ENCODE assay signal across 16 mouse cellular contexts in genomic region chr5:139949363-139949762, GRCm38 (mm10). TPM values are rescaled to one million over a fixed set of nuclear protein-coding genes. Genes with fewer than 3 reads are reported as not detected.
A peak's percentile ranks its signal among the peaks of the same experiment; 100 is the strongest.
DNase-seq lines count a peak whose midpoint lies in the region; ATAC-seq lines count a peak whose summit lies in the region.
"Had no signal": no experiment of that assay in that cellular context is flagged by ENCODE, and none has a peak within 500 bp of the region (broad histone marks: within the 10 kb centered on the region; RNA-seq: fewer than 3 reads in every experiment).

No protein-coding gene starts in this region.

- H3K27me3 ChIP-seq in neural tube, embryonic 11.5 days (ENCODE audit: control insufficient read depth, insufficient read depth, low read length): no peaks in the 10 kb centered on the region
- 0 out of 2 replicates have a peak, but pooled peaks cover 8% of the 10 kb centered on the region for H3K27me3 ChIP-seq in limb, embryonic 10.5 days (ENCODE audit: low read depth, poor library complexity, severe bottlenecking)
- no peaks in the 10 kb centered on the region for H3K27me3 ChIP-seq in neural tube, embryonic 15.5 days (replicated peaks)

- H3K4me2 ChIP-seq in neural tube, embryonic 11.5 days (ENCODE audit: low read depth): no peak overlapping the region
- H3K4me2 ChIP-seq in neural tube, embryonic 15.5 days: no peak overlapping the region
- H3K4me2 ChIP-seq: liver, embryonic 13.5 days had no signal

- H3K9me3 ChIP-seq in neural tube, embryonic 11.5 days (ENCODE audit: control insufficient read depth, low read length): no peaks in the 10 kb centered on the region
- H3K9me3 ChIP-seq in limb, embryonic 10.5 days (replicated peaks): no peaks in the 10 kb centered on the region
- H3K9me3 ChIP-seq in neural tube, embryonic 15.5 days (replicated peaks): no peaks in the 10 kb centered on the region
- H3K9me3 ChIP-seq: liver, embryonic 13.5 days had no signal

- no peak for ATAC-seq in neural tube, embryonic 11.5 days (ENCODE audit: insufficient read depth, low FRiP score, low TSS enrichment)
- ATAC-seq in neural tube, embryonic 15.5 days (ENCODE audit: low FRiP score): peak; percentile 9; the same call in 1 of the 2 replicates

- H3K27ac ChIP-seq in neural tube, embryonic 11.5 days (ENCODE audit: low read depth, low read length): no peak overlapping the region
- H3K27ac ChIP-seq in limb, embryonic 10.5 days: peak overlapping the region; percentile 53
- H3K27ac ChIP-seq in neural tube, embryonic 15.5 days (replicated peaks): no peak overlapping the region
- H3K27ac ChIP-seq: liver, embryonic 13.5 days had no signal

- WGBS in neural tube, embryonic 11.5 days: 41% methylated on average over 8 of the region's 8 CpGs
- WGBS in limb, embryonic 10.5 days: 22% methylated on average over 8 of the region's 8 CpGs
- 44% methylated on average over 8 of the region's 8 CpGs for whole genome bisulfite sequencing in neural tube, embryonic 15.5 days

- H3K4me1 ChIP-seq in neural tube, embryonic 11.5 days (ENCODE audit: control insufficient read depth, insufficient read depth, low read length): peaks cover 5% of the 10 kb centered on the region; the same call in 1 of the 2 replicates
- H3K4me1 ChIP-seq in limb, embryonic 10.5 days: peaks cover 32% of the 10 kb centered on the region
- peaks cover 32% of the 10 kb centered on the region for H3K4me1 ChIP-seq in neural tube, embryonic 15.5 days
- H3K4me1 ChIP-seq: liver, embryonic 13.5 days had no signal

- H3K4me3 ChIP-seq in neural tube, embryonic 11.5 days (ENCODE audit: low read depth, low read length): no peak overlapping the region
- no peak overlapping the region for H3K4me3 ChIP-seq in limb, embryonic 10.5 days
- no peak overlapping the region for H3K4me3 ChIP-seq in neural tube, embryonic 15.5 days (replicated peaks)
- H3K4me3 ChIP-seq: erythroblast, embryonic 14.5 days; liver, embryonic 13.5 days; myocyte had no signal

- intact Hi-C loops in gastrocnemius, postnatal 36 days (cut with DNase I): no loop called here

- DNase-seq in cerebellum, adult 11-12 months: peak; percentile 9
- DNase-seq in cerebellum, adult 9-10 months: no peak
- peak; percentile 37 for DNase-seq in neural tube, embryonic 11.5 days (ENCODE audit: low spot score)
- DNase-seq in neural tube, embryonic 10.5 days (ENCODE audit: extremely low spot score, low spot score): no peak
- no peak for DNase-seq in limb, embryonic 10.5 days (ENCODE audit: low spot score)
- no peak for DNase-seq in left cerebral cortex, adult 8-10 months (ENCODE audit: low spot score in 2 of 2)
- no peak for DNase-seq in gastrocnemius, postnatal 36 days
- DNase-seq: heart, adult 18-20 months; kidney, adult 9 months; liver, embryonic 13.5 days; right cerebral cortex, postnatal 25 days; thymus, postnatal 36 days had no signal

- H3K36me3 ChIP-seq in neural tube, embryonic 11.5 days (ENCODE audit: control insufficient read depth, insufficient read depth, low read length): no peaks in the 10 kb centered on the region
- H3K36me3 ChIP-seq in limb, embryonic 10.5 days: no peaks in the 10 kb centered on the region
- H3K36me3 ChIP-seq in neural tube, embryonic 15.5 days: no peaks in the 10 kb centered on the region
- H3K36me3 ChIP-seq: liver, embryonic 13.5 days had no signal

- no peak overlapping the region for H3K9ac ChIP-seq in neural tube, embryonic 11.5 days (ENCODE audit: low read length)
- no peak overlapping the region; the same call in 1 of the 2 replicates for H3K9ac ChIP-seq in neural tube, embryonic 15.5 days (replicated peaks)
- H3K9ac ChIP-seq: liver, embryonic 13.5 days had no signal

RNA-seq across cellular contexts. Expression of gene Elfn1, which starts 41.6 kb away (rescaled TPM):
- polyA plus RNA-seq in neural tube, embryonic 11.5 days (2014; fragmentation: Nextera tagmentation; extraction: Ambion mirVana): 2.3 and 2.5 TPM in 2 replicates
- 0.10 and 0.18 TPM in 2 replicates for polyA plus RNA-seq in limb, embryonic 10.5 days (2016; fragmentation: Nextera tagmentation; extraction: Ambion mirVana)
- 5.7 TPM in 2 replicates for polyA plus RNA-seq in neural tube, embryonic 15.5 days (2015; fragmentation: Nextera tagmentation; extraction: Ambion mirVana)
- 10 to 100 TPM; 30.3 to 34.3 (median 30.7) TPM for total RNA-seq in left cerebral cortex, adult 8-10 months (2022)
- total RNA-seq in gastrocnemius, postnatal 36 days (2021): not detected
- total RNA-seq: megakaryocyte progenitor cell, adult 5-6 weeks had no signal
- polyA plus RNA-seq: erythroblast, embryonic 14.5 days had no signal

Comparison
In these comparisons a context has a peak if more than half of its experiments do, and no peak if none do; other contexts are left out.
1. DNase-seq: peak in cerebellum, adult 11-12 months (single experiment) and neural tube, embryonic 11.5 days (single experiment); none in cerebellum, adult 9-10 months (single experiment), neural tube, embryonic 10.5 days (single experiment), limb, embryonic 10.5 days (single experiment), left cerebral cortex, adult 8-10 months (0 of 2) and gastrocnemius, postnatal 36 days (0 of 2).